Mouse (Mus musculus) spleen, embryonic (tissue): ENCODE data around the gene Golga1.
"Not testable (repeated sequence)": the region's sequence is repeated elsewhere in the genome, so short reads cannot be mapped to it uniquely, and the experiment has no call there.

Source experiments
- CTCF ChIA-PET: fragments of 350-600 bp; sonication (Branson Sonifier 250); formaldehyde crosslinking; loops from one replicate; lab custom pipeline; 2022; lab: Charles Lee

The Golga1 gene

DNA sequence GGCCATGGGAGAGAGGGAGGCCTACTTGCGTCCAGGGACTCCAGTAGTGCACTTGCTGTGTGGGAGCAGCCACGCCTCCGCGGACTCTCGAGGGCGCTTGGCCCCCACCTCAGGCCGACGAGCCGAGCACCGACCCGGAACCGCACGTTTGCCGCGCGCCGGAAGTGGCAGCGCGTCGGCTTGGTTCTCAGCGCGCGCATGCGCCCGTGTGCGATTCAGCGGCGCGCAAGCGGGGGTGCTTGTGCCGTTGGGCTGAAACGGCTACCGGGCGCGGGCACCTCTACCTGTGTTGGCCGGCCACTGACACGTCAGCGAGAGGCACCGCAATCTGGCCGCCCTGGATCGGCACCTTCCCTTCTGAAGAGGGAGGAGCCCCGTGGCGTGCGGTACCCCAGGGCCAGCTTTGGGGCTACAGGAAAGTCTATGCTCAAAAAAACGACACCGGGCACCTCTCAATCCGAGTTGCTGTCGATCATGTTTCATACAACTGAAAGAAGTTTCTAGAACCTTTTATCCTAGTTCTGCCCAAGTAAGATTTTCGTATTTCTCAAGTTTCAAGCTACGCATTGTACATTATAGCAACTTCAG is at the start of gene Golga1:
Gene Golga1, minus strand, starts transcription at position 142 of the 588 bp plus-strand sequence.
- CTCF ChIA-PET: no interaction called here

DNA sequence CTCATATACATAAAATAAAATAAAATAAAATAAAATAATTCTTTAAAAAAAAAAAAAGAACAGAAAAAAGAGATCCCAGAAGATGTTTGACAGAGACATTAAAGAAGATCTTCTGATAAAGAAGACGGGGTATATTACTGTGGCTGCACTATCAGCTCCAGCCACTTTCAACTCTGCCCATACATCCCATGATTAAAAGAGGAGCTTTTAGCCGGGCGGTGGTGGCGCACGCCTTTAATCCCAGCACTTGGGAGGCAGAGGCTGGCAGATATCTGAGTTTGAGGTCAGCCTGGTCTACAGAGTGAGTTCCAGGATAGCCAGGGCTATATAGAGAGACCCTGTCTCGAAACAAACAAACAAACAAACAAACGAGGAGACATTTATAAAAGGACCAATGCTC is 48.8 kb upstream of the Golga1 start:
- CTCF ChIA-PET: no interaction called here

DNA sequence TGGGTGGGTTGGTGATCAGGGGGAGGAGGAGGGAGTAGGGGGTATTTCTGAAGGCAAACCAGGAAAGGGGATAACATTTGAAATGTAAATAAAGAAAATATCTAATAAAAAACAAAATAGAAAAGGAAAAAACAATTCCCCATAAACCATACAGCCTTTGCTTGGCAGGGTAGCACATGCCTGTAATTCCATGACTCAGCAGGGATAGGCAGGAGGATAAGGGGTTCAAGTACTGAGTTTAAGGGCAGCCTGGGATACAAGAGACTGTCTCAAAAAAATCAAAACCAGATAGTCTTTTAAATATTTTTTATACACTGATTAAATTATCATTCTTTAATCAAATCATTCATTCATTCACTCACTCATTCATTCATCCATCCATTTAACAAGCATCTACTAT is 45.2 kb upstream of the Golga1 start:
- CTCF ChIA-PET: no interaction called here

- CTCF ChIA-PET: not testable (repeated sequence)
Observed at GRCm38 (mm10) chr2:39109712-39110111, 44.4 kb upstream of the Golga1 start.

DNA sequence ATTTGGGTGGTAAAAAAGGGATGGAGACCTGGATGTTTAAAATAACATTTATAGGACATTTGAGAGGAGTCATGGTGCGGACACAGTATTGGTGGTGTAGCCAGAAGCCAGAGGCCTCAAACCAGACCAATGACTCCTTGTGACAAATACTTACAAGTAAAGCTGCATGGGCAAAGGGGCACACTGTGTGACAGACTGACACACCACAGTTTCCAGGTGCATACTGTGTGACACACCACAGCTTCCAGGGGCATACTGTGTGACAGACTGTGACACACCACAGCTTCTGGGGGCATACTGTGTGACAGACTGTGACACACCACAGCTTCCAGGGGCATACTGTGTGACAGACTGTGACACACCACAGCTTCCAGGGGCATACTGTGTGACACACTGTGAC is 34.6 kb upstream of the Golga1 start:
- CTCF ChIA-PET: not testable (repeated sequence)

- CTCF ChIA-PET: no interaction called here
Observed at GRCm38 (mm10) chr2:39097993-39098392, 32.7 kb upstream of the Golga1 start.

- CTCF ChIA-PET: no interaction called here
Observed at GRCm38 (mm10) chr2:39091966-39092365, 26.6 kb upstream of the Golga1 start.

GRCm38 (mm10) chr2:39082706-39083105 is 17.4 kb upstream of the Golga1 start:
- CTCF ChIA-PET: no interaction called here

DNA sequence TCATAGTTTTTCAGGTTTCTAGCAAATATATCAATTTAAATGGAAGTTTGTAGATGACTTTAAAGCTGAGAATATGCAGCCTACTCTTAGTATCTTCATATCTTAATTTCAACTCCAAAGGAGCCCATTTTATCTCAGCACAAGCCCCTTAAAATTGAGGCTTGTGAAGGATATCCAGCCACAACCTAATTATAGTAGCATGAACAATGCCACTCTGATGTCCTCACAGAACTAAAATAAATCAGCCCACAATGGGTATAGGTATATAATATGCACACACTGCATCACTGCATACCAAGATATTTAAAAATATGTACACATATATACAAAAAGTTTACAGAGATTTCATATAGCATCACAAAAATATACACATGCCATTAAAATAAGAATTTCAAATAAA is 5.3 kb upstream of the Golga1 start:
- CTCF ChIA-PET: no interaction called here

GRCm38 (mm10) chr2:39069096-39069495 is 3.8 kb upstream of the Golga1 start:
- CTCF ChIA-PET: no interaction called here

- CTCF ChIA-PET: no interaction called here
Observed at GRCm38 (mm10) chr2:39064687-39065399, 498 bp downstream of the Golga1 start.

DNA sequence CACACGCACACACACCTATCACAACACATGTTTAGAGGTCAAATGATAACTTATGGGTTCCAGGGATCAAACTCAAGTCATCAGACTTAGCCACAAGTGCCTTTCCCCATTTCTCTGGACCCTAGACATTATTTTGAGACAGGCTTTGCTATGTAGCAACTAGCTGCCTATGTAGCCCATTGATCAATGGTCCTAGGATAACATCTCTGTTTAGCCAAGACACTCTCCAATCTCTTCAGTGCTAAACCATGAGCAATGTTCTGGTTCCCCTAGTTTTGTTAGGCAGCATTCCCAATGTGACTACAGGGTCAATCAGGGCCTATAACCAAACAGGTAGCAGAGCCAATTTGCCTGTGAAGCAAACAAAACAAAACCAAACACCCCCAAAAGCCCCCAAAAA is 16.8 kb downstream of the Golga1 start:
- CTCF ChIA-PET: no interaction called here

DNA sequence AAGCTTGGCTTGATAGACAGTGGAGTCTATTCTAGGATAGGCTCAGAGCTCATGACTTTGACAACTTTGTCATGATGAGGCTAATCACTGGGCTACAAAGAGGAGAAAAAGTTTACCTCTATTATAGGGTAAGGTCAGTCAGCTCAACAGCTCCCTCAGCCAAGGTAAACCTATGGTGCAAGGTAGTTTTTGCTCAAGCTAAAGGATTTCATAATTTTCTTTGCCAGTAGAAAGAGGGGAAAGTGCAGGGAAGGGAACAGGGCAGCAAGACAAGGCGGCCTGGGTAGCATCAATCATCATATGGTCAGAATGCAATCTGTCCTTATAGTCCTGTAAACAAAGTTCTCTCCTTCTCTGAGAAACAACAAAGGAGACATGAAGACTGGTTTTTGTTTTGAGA is 25.1 kb downstream of the Golga1 start:
- CTCF ChIA-PET: no interaction called here

DNA sequence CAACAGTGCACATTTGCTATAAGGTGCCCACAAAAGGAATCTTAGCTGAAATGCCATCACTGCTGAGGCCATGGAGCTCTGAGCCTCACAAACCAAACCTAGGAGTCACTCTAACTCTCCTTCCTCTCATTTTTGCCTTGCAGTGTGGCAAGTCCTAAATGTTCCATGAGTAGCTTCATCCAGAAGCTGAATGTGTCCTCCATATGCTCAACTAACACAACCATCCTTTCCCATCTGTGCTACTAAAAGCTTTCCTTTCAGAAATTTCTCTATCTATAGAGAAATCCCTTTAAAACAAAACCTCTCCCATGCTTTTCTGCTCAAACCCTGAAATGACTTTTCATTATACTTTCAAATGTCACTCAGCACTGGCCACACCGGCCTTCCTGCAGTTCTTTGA is 33.7 kb downstream of the Golga1 start:
- CTCF ChIA-PET: no interaction called here

GRCm38 (mm10) chr2:39020004-39020403 is 45.3 kb downstream of the Golga1 start:
- CTCF ChIA-PET: no interaction called here

DNA sequence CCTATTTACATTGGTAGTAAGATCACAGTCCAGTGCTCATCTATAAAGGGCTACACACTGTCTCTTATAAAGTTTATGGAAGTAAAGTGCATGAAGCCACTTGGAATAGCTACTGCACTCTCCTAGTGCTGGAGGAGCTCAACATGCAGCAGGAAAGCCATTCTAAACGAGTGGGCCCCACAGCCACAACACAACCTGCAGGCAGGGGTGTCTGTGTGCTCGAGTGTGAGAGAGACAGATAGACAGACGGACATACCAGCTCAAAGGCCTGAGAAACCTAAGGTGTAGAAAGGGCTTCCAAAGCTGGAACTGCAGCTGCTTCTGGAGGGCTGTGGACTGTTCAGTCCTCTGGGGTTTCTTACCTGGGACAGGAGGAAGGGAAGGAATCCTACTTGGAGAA is 48.8 kb downstream of the Golga1 start:
- CTCF ChIA-PET: interaction anchor here (0.7 kb wide), 1 partner anchor 10 kb away, joined by 3 read pairs; no protein-coding TSS in a partner anchor

DNA sequence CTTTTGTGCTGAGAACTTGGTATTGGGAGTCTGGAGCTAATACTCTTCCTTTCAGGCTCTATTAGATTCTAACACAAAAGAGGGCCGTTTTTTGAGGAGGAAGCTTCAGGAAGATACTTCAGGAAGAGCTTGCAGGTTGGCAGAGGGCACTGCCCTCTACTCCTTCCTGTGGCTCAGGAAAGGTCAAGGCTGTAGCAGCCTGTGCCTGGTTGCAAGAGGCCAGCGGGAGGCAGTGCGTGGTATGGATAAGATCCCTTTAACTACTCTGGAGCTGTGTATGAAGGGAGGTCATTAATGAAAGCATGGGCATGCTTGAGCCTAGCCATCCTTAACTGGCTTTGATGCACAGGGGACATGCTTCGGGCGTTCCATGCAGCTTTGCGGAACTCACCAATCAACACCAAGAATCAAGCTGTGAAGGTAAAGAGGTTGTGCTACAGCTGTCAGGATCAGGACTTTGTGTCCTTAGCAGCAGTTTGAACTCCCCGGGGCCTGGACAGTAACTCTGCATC is 52.5 kb downstream of the Golga1 start:
- CTCF ChIA-PET: no interaction called here

DNA sequence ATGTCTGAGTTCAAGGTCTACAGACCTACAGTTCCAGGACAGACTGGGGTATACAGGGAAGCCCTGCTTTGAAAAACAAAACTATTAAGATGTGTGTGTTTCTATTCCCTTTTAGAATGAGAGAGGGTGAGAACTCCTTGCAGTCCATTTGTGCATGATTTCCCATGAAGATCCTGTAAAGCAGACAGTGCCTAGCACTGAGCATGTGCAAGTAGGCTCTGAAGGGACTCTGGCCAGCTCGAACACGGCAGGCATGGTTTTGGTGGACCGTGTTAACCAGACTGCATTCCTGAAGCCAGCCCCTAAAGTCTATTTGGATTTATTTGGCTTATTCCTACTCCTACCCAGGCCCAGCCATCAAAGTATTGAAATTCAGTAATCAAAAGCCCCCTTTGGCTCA is 53.4 kb downstream of the Golga1 start:
- CTCF ChIA-PET: interaction anchor here (0.6 to 1.5 kb wide), 2 partner anchors 13 to 76 kb away, joined by 3 to 7 read pairs; no protein-coding TSS in a partner anchor

- CTCF ChIA-PET: interaction anchor here (0.6 to 1.5 kb wide), 2 partner anchors 14 to 76 kb away, joined by 3 to 7 read pairs; no protein-coding TSS in a partner anchor
Observed at GRCm38 (mm10) chr2:39011264-39011663, 54.1 kb downstream of the Golga1 start.

DNA sequence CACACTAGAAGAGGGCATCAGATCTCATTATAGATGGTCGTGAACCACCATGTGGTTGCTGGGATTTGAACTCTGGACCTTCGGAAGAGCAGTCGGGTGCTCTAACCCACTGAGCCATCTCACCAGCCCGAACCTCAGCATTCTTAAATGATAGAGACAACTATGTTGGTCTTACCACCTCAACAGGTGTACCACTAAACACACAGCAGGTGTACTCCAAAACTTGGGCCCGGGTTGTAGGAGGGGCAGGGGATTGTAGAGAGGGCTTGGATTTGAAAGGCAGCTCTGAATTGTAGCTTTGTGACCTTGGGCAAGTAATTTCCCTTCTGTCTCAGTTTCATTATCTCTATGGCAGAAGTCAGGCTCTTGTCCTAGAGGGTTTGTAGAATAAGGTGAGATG is 55.2 kb downstream of the Golga1 start:
- CTCF ChIA-PET: interaction anchor here (0.6 kb wide), 2 partner anchors 8 to 128 kb away, joined by 4 to 13 read pairs; no protein-coding TSS in a partner anchor

DNA sequence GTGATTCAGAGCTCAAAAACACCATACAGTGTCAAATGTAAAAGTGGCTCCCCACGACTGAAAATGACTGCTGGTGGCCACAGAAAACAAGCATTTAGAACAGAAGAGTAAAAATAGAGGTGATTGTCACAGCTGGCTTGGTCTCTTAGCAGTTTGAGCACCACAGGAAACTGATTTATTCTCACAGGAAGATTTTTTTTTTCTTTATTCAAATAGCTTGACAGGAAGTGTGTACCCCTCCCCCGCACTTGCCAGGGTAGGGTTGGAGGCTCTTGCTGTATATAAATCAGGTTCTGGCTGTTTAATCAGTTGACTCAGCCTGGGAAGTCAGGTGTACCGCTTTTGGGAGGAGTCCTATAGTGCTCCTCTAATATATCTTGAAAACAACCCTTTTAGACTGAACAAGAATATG is 56.4 kb downstream of the Golga1 start:
- CTCF ChIA-PET: no interaction called here

DNA sequence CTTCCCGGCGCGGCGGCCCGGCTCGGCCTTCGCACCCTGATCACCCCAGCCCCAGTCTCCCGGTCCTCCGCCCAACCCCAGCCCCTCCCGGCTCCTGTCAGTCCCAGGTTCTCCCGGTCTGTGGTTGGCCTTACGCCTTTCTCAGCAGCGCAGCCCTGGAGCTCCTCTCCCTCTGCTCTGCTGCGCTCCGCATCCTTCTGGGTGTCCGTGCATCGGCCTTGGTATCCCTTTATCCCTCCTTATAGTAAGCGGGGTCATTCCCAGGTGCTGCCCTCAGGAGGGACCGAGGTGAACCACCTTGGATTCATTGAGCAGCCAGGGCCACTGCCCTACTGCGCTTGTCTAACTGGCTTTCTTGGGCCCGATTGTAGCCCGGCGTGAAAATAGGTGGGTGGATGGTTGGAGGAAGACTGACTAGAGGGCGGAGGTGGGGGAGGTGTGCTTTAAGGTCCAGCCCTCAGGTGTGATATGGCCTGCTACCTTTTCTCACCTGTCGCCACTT is 56.9 kb downstream of the Golga1 start:
- CTCF ChIA-PET: interaction anchor here (0.5 kb wide), 1 partner anchor 59 kb away, joined by 3 read pairs; no protein-coding TSS in a partner anchor

GRCm38 (mm10) chr2:39007865-39008264 is 57.5 kb downstream of the Golga1 start:
- CTCF ChIA-PET: interaction anchor here (0.5 kb wide), 1 partner anchor 60 kb away, joined by 3 read pairs; no protein-coding TSS in a partner anchor
